Mouse (Mus musculus) hindbrain, embryonic 12.5 days (tissue): ENCODE results near the gene Six5. TPM values are rescaled to one million over a fixed set of nuclear protein-coding genes. Genes with fewer than 3 reads are reported as not detected.

Source experiments
- ATAC-seq: fragments of 200-750 bp; cut with Nextera tagmentation; 2 replicates; pipeline ENCODE4 v1.8.0; 2017; ENCODE audit warnings: moderate TSS enrichment; ENCODE audit not compliant: low FRiP score
- H3K27ac ChIP-seq: fragments of 300-500 bp; sonication (generic); 2 replicates; pipeline ENCODE4 v1.5.1; 2016; ENCODE audit warnings: mild to moderate bottlenecking
- H3K27me3 ChIP-seq: fragments of 300-500 bp; sonication (generic); 2 replicates; pipeline ENCODE4 v1.6.1; 2016; ENCODE audit warnings: mild to moderate bottlenecking
- H3K36me3 ChIP-seq: fragments of 300-500 bp; sonication (generic); 2 replicates; pipeline ENCODE4 v1.6.1; 2016; ENCODE audit warnings: mild to moderate bottlenecking
- H3K4me1 ChIP-seq: fragments of 300-500 bp; sonication (generic); 2 replicates; pipeline ENCODE4 v1.6.1; 2016
- H3K4me2 ChIP-seq: fragments of 300-500 bp; sonication (generic); replicated peaks from 2 replicates; pipeline ENCODE4 v1.6.1; 2016; ENCODE audit warnings: mild to moderate bottlenecking
- H3K4me3 ChIP-seq: fragments of 300-500 bp; sonication (generic); 2 replicates; pipeline ENCODE4 v1.5.1; 2016; ENCODE audit warnings: mild to moderate bottlenecking
- H3K9ac ChIP-seq: fragments of 300-500 bp; sonication (generic); 2 replicates; pipeline ENCODE4 v1.6.1; 2016; ENCODE audit warnings: mild to moderate bottlenecking, moderate library complexity
- H3K9me3 ChIP-seq: fragments of 300-500 bp; sonication (generic); replicated peaks from 2 replicates; pipeline ENCODE4 v1.6.1; 2016; ENCODE audit warnings: mild to moderate bottlenecking
- WGBS: fragments of 180-500 bp; shearing (Covaris S2); methylation state at CpG from one replicate; pipeline ENCODE4 v1.1.7; 2016; 5-methylcytosine and 5-hydroxymethylcytosine counted together
- polyA plus RNA-seq: library from polyadenylated mRNA; unstranded; fragments of >200 nt; fragmentation: Nextera tagmentation; extraction: Ambion mirVana; gene quantifications from 2 replicates; pipeline ENCODE4 v1.2.1, GENCODE M21; 2016

The Six5 gene
- polyA plus RNA-seq, 1 experiment from 2014 or later: 9.1 TPM

DNA sequence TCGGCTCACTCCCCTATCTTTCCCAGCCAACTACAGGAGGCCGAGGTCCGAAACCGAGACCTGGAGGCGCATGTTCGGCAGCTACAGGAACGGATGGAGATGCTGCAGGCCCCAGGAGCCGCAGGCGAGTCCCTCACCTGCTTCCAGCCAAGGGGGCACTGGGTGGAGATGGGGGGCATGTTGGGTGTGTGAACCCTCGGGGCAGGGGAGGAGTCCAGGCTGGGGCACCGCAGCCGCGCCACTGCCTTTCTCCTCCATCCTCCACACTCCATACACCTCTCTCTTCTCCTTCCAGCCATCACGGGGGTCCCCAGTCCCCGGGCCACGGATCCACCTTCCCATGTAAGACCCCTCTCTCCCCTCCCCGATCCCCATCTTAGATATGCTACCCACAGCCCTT, 2.5 kb upstream of the Six5 start:
- Histone ChIP-seq H3K27me3 (peaks cover 33% of the 10 kb centered on the region), H3K4me1 (peaks cover 47% of the 10 kb centered on the region), H3K4me2 (peak overlapping the region; percentile 89), H3K27ac (no peak overlapping the region), H3K36me3 (peaks cover 30% of the 10 kb centered on the region), H3K9me3 (no peaks in the 10 kb centered on the region), H3K9ac (0 out of 2 replicates have a peak overlapping the region, but pooled peaks have one; percentile 18), H3K4me3 (no peak overlapping the region; the same call in 1 of the 2 replicates)
- no peak for ATAC-seq
- WGBS: 31% methylated on average over 17 of the region's 17 CpGs

DNA sequence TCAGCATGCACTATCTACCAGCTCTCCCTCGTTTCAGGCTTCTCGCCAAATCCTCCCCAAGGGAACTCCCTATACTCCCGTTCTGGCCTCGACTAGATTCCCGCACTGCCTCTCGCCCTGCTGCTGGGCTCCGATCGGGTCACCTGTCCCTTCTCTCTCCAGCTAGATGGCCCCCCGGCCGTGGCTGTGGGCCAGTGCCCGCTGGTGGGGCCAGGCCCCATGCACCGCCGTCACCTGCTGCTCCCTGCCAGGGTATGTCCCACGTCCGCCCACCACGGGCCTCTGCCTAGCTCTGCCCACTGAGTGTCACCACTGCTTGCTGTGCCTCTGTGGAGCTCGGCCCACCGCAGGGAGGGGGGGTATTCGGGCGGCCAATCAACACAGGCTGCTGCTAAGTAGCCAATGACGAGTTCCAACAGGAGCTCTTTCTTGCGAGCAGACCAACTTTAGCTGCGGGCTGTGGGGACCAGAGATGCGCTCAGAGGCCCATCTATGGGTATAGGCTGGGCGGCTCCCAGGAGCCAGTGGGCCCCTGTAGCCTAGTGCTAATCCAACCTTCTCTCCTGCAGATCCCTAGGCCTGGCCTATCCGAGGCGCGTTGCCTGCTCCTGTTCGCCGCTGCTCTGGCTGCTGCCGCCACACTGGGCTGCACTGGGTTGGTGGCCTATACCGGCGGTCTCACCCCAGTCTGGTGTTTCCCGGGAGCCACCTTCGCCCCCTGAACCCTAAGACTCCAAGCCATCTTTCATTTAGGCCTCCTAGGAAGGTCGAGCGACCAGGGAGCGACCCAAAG, 1.8 kb upstream of the Six5 start:
- peak overlapping the region; percentile 56 for H3K4me3 ChIP-seq
- peak overlapping the region; percentile 92 for H3K27ac ChIP-seq
- H3K36me3 ChIP-seq: peaks cover 24% of the 10 kb centered on the region
- no peaks in the 10 kb centered on the region for H3K9me3 ChIP-seq
- H3K4me2 ChIP-seq: peak overlapping the region; percentile 89
- H3K4me1 ChIP-seq: peaks cover 51% of the 10 kb centered on the region
- peaks cover 33% of the 10 kb centered on the region for H3K27me3 ChIP-seq
- 4% methylated on average over 38 of the region's 38 CpGs for WGBS
- ATAC-seq: peak; percentile 62
- 0 out of 2 replicates have a peak overlapping the region, but pooled peaks have one; percentile 18 for H3K9ac ChIP-seq

- Histone ChIP-seq H3K9ac (0 out of 2 replicates have a peak overlapping the region, but pooled peaks have one; percentile 14), H3K4me2 (peak overlapping the region; percentile 89), H3K4me3 (peak overlapping the region; percentile 56), H3K4me1 (peaks cover 51% of the 10 kb centered on the region), H3K36me3 (peaks cover 18% of the 10 kb centered on the region), H3K27me3 (peaks cover 33% of the 10 kb centered on the region), H3K27ac (peak overlapping the region; percentile 92), H3K9me3 (no peaks in the 10 kb centered on the region)
- peak; percentile 46 for ATAC-seq
- under 1% methylated on average over 14 of the region's 15 CpGs for WGBS
These were observed 1.2 kb upstream of the Six5 start for GRCm38 (mm10) chr7:19093174-19093521.

DNA sequence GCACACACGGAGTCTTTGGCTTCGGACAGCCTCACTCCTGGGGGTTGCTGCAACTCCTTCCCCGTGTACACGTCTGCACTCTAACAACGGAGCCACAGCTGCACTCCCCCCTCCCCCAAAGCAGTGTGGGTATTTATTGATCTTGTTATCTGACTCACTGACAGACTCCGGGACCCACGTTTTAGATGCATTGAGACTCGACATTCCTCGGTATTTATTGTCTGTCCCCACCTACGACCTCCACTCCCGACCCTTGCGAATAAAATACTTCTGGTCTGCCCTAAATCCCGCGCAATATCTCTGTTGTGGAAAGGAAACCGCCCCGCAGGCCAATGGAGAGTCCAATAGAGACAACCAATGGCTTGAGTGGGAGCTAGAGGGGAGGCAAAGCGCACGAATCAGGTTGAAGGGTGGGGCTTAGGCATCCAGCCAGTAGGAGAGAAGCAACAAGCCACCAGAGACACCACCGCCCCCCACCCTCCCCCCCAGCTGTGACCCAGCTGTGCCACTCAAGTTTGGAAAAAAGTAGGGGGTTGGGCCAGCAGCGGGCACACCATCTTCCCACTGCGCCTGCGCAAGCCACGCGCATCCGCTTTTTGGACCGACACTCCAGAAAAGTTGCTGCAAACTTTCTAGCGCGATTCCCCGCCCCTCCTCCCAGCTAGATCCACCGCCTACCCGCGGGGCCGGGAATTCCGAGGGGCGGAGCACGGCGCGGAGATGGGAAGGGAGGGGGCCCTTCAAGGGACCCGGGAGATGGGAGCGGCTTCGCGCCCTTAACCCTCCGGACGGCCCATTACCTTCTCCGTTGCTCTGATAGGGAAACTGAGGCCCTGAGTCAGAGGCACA, 633 bp upstream of the Six5 start:
- WGBS: under 1% methylated on average over 45 of the region's 45 CpGs
- Histone ChIP-seq H3K27me3 (peaks cover 33% of the 10 kb centered on the region), H3K4me3 (peak overlapping the region; percentile 56), H3K9ac (peak overlapping the region; percentile 85), H3K36me3 (peaks cover 13% of the 10 kb centered on the region), H3K9me3 (no peaks in the 10 kb centered on the region), H3K4me1 (peaks cover 51% of the 10 kb centered on the region), H3K27ac (peak overlapping the region; percentile 92), H3K4me2 (peak overlapping the region; percentile 89)
- ATAC-seq: peak; percentile 87

DNA sequence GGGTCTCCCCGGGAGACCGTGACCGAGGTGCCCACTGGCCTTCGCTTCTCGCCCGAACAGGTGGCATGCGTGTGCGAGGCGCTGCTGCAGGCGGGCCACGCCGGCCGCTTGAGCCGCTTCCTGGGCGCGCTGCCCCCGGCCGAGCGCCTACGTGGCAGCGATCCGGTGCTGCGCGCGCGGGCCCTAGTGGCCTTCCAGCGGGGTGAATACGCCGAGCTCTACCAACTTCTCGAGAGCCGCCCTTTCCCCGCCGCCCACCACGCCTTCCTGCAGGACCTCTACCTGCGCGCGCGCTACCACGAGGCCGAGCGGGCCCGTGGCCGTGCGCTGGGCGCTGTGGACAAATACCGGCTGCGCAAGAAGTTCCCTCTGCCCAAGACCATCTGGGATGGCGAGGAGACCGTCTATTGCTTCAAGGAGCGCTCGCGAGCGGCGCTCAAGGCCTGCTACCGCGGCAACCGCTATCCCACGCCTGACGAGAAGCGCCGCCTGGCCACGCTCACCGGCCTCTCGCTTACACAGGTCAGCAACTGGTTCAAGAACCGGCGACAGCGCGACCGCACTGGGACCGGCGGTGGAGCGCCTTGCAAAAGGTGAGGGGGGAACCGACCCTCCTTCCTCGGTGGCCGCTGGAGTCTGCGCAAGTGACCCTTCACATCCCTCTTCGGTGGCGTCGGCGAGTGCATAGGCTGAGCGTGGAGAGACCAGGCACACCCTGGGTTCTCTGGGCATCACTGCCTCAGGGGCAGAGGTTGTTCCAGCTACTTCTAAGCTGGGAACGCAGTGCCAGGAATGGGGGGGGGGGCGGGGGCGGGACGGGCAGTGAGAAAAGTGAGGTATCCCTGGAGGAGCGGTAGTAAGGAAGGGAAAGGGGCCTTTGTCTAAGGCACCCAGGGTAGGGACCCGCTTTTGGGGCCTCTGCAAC, 694 bp downstream of the Six5 start:
- Histone ChIP-seq H3K27ac (peak overlapping the region; percentile 92), H3K4me2 (peak overlapping the region; percentile 89), H3K4me3 (peak overlapping the region; percentile 56), H3K9me3 (no peaks in the 10 kb centered on the region), H3K36me3 (peaks cover 9% of the 10 kb centered on the region), H3K4me1 (peaks cover 54% of the 10 kb centered on the region), H3K9ac (peak overlapping the region; percentile 85), H3K27me3 (peaks cover 33% of the 10 kb centered on the region)
- ATAC-seq: no peak
- WGBS: under 1% methylated on average over 79 of the region's 87 CpGs

- H3K4me1 ChIP-seq: peaks cover 54% of the 10 kb centered on the region
- no peak for ATAC-seq
- under 1% methylated on average over 19 of the region's 19 CpGs for WGBS
These were observed 1.3 kb downstream of the Six5 start for GRCm38 (mm10) chr7:19095751-19096110.

GRCm38 (mm10) chr7:19096421-19096976, 2.1 kb downstream of the Six5 start:
- Histone ChIP-seq H3K4me3 (peak overlapping the region; percentile 56), H3K4me2 (peak overlapping the region; percentile 89), H3K9me3 (no peaks in the 10 kb centered on the region), H3K36me3 (0 out of 2 replicates have a peak, but pooled peaks cover under 1% of the 10 kb centered on the region), H3K9ac (peak overlapping the region; percentile 85), H3K4me1 (peaks cover 54% of the 10 kb centered on the region), H3K27ac (no peak overlapping the region), H3K27me3 (peaks cover 19% of the 10 kb centered on the region)
- WGBS: 58% methylated on average over 5 of the region's 5 CpGs
- no peak for ATAC-seq

More at GRCm38 (mm10) chr7:19095751-19096110, 1.3 kb downstream of the Six5 start:
- H3K27me3 ChIP-seq: peaks cover 27% of the 10 kb centered on the region
- peak overlapping the region; percentile 92 for H3K27ac ChIP-seq
- H3K4me3 ChIP-seq: peak overlapping the region; percentile 56
- peaks cover 6% of the 10 kb centered on the region for H3K36me3 ChIP-seq
- peak overlapping the region; percentile 85 for H3K9ac ChIP-seq
- H3K9me3 ChIP-seq: no peaks in the 10 kb centered on the region
- peak overlapping the region; percentile 89 for H3K4me2 ChIP-seq

GRCm38 (mm10) chr7:19097217-19097616, 2.8 kb downstream of the Six5 start:
- ATAC-seq: no peak
- H3K4me1 ChIP-seq: peaks cover 48% of the 10 kb centered on the region
- no peak overlapping the region for H3K4me3 ChIP-seq

GRCm38 (mm10) chr7:19097863-19098262, 3.5 kb downstream of the Six5 start:
- H3K36me3 ChIP-seq: no peaks in the 10 kb centered on the region
- peaks cover 42% of the 10 kb centered on the region for H3K4me1 ChIP-seq
- no peak overlapping the region for H3K27ac ChIP-seq
- no peak overlapping the region for H3K4me2 ChIP-seq
- no peak overlapping the region for H3K9ac ChIP-seq
- no peaks in the 10 kb centered on the region for H3K9me3 ChIP-seq
- H3K27me3 ChIP-seq: 0 out of 2 replicates have a peak, but pooled peaks cover 9% of the 10 kb centered on the region
- ATAC-seq: no peak
- no peak overlapping the region for H3K4me3 ChIP-seq

More at GRCm38 (mm10) chr7:19097217-19097616, 2.8 kb downstream of the Six5 start:
- 69% methylated on average over 2 of the region's 2 CpGs for WGBS
- H3K36me3 ChIP-seq: no peaks in the 10 kb centered on the region
- H3K9ac ChIP-seq: no peak overlapping the region
- H3K4me2 ChIP-seq: no peak overlapping the region
- no peak overlapping the region for H3K27ac ChIP-seq
- H3K9me3 ChIP-seq: no peaks in the 10 kb centered on the region
- H3K27me3 ChIP-seq: peaks cover 12% of the 10 kb centered on the region; the same call in 1 of the 2 replicates

GRCm38 (mm10) chr7:19098811-19099210, 4.4 kb downstream of the Six5 start:
- Histone ChIP-seq H3K9me3 (no peaks in the 10 kb centered on the region), H3K9ac (no peak overlapping the region), H3K4me1 (peaks cover 33% of the 10 kb centered on the region), H3K27ac (no peak overlapping the region), H3K36me3 (no peaks in the 10 kb centered on the region), H3K27me3 (0 out of 2 replicates have a peak, but pooled peaks cover 9% of the 10 kb centered on the region), H3K4me3 (no peak overlapping the region), H3K4me2 (no peak overlapping the region)
- ATAC-seq: no peak
- 65% methylated on average over 7 of the region's 7 CpGs for WGBS

DNA sequence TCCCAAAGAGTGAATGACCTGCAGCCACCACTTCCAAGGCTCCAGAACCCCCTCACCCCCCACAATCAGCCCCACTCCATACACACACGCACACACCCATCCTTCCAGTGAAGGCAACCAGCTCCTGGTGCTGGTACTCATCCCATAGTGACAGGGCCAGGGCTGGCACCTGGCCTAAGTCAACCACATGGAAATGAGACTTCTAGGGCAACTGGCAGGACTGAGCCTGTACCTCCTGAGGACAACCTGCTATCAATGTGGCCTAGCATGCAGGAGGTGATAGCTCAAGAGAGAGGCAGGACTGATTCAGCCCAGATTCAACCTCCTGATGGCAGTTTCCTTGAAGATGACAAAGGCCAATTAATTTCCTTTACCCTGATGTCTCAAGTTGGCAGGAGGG, 5.9 kb downstream of the Six5 start:
- H3K27ac ChIP-seq: no peak overlapping the region
- H3K9me3 ChIP-seq: no peaks in the 10 kb centered on the region
- H3K4me3 ChIP-seq: no peak overlapping the region
- H3K36me3 ChIP-seq: no peaks in the 10 kb centered on the region
- no peak overlapping the region for H3K4me2 ChIP-seq
- no peak for ATAC-seq
- H3K9ac ChIP-seq: no peak overlapping the region
- H3K27me3 ChIP-seq: 0 out of 2 replicates have a peak, but pooled peaks cover 2% of the 10 kb centered on the region
- H3K4me1 ChIP-seq: peaks cover 24% of the 10 kb centered on the region
- WGBS: 94% methylated on average over 1 of the region's 1 CpGs
